ENCODE assay signal across 7 mouse cellular contexts in genomic region chr5:75143092-75143491, GRCm38 (mm10). TPM values are rescaled to one million over a fixed set of nuclear protein-coding genes. Genes with fewer than 3 reads are reported as not detected.
A peak's percentile ranks its signal among the peaks of the same experiment; 100 is the strongest.
DNase-seq lines count a peak whose midpoint lies in the region; ATAC-seq and TF ChIP-seq lines count a peak whose summit lies in the region.

No protein-coding gene starts in this region.

- peaks cover under 1 to 5% of the 10 kb centered on the region in 2 experiments; a peak in 3 of 4 replicates for H3K4me1 ChIP-seq in heart, embryonic 14.5 days (ENCODE audit: control insufficient read depth in 2 of 2, insufficient read depth in 2 of 2, low read length in 2 of 2)
- H3K4me1 ChIP-seq in lung, embryonic 14.5 days (ENCODE audit: insufficient read depth), result peaks cover 5% of the 10 kb centered on the region; the same call in 1 of the 2 replicates

- H3K36me3 ChIP-seq in heart, embryonic 14.5 days (ENCODE audit: control insufficient read depth, insufficient read depth, low read length), result no peaks in the 10 kb centered on the region
- H3K36me3 ChIP-seq in lung, embryonic 14.5 days (ENCODE audit: insufficient read depth), result no peaks in the 10 kb centered on the region

- peak overlapping the region; percentile 63 for H3K9ac ChIP-seq in heart, embryonic 14.5 days (ENCODE audit: low read length)
- H3K9ac ChIP-seq in lung, embryonic 14.5 days, result peak overlapping the region; percentile 23; the same call in 1 of the 2 replicates

- 1% methylated on average over 14 of the region's 14 CpGs for WGBS in heart, embryonic 14.5 days
- whole genome bisulfite sequencing in lung, embryonic 14.5 days, result 2% methylated on average over 14 of the region's 14 CpGs

- peak overlapping the region; percentile 74 for H3K4me2 ChIP-seq in heart, embryonic 14.5 days (ENCODE audit: low read length)
- H3K4me2 ChIP-seq in lung, embryonic 14.5 days, result peak overlapping the region; percentile 69

- DNase-seq in CD4-positive helper T cell, adult 2 months (ENCODE audit: low read depth, low spot score), result peak; percentile 60
- DNase-seq in Muller cell, postnatal 12 days (ENCODE audit: inconsistent ontology term), result peak; percentile 69
- DNase-seq in embryo, embryonic 11 days, result peak; percentile 90
- DNase-seq in kidney, postnatal 10 days, result peak; percentile 82
- DNase-seq in lung, embryonic 14.5 days, result peak; percentile 96

- H3K27ac ChIP-seq in heart, embryonic 14.5 days (replicated peaks in 1 of 2; ENCODE audit: control insufficient read depth in 1 of 2, insufficient read depth in 1 of 2, low read depth in 2 of 2, low read length in 2 of 2), result no peak overlapping the region
- H3K27ac ChIP-seq in lung, embryonic 14.5 days (ENCODE audit: low read depth), result no peak overlapping the region

- ATAC-seq in heart, embryonic 14.5 days (ENCODE audit: insufficient number of reproducible peaks, insufficient read depth, low FRiP score, low read depth), result no peak
- ATAC-seq in lung, embryonic 14.5 days (ENCODE audit: insufficient read depth), result peak; percentile 62
- ATAC-seq in neutrophil, adult 5-6 weeks (ENCODE audit: extremely low read depth, insufficient number of reproducible peaks, low FRiP score, poor library complexity, severe bottlenecking), result peak; percentile 41; the same call in 1 of the 2 replicates

- no peaks in the 10 kb centered on the region for H3K9me3 ChIP-seq in heart, embryonic 14.5 days (ENCODE audit: control insufficient read depth, low read length)
- no peaks in the 10 kb centered on the region for H3K9me3 ChIP-seq in lung, embryonic 14.5 days (ENCODE audit: low read depth, low read length)

- peaks cover 40% of the 10 kb centered on the region for H3K27me3 ChIP-seq in heart, embryonic 14.5 days (ENCODE audit: control insufficient read depth, insufficient read depth, low read length)
- peaks cover 22% of the 10 kb centered on the region for H3K27me3 ChIP-seq in lung, embryonic 14.5 days (ENCODE audit: insufficient read depth, low read length)

- TF ChIP-seq CTCF in lung, embryonic 14.5 days (IDR thresholded peaks at IDR 0.05; ENCODE audit: low read depth), result peak; percentile 72

- H3K4me3 ChIP-seq in heart, embryonic 14.5 days (ENCODE audit: control insufficient read depth in 1 of 2, insufficient read depth in 1 of 2, low read depth in 1 of 2, low read length in 2 of 2), result peak overlapping the region; percentile 36 to 48
- peak overlapping the region; percentile 34 for H3K4me3 ChIP-seq in lung, embryonic 14.5 days (ENCODE audit: low read depth, low read length)

RNA-seq across cellular contexts. Expression of gene Pdgfra, which starts 9.0 kb away (rescaled TPM):
- 19.6 and 24.5 TPM in 2 replicates for polyA plus RNA-seq in heart, embryonic 14.5 days (2014; fragmentation: Nextera tagmentation; extraction: Ambion mirVana)
- 48.1 and 50.4 TPM in 2 replicates for polyA plus RNA-seq in lung, embryonic 14.5 days (2014; fragmentation: Nextera tagmentation; extraction: Ambion mirVana)
- total RNA-seq in neutrophil, adult 5-6 weeks (2017), result 0.12 TPM in 1 of 2 replicates, not detected in the other
